Mouse (Mus musculus) gastrocnemius, postnatal 4 days (tissue): ENCODE data around the gene Aasdhppt. TPM values are rescaled to one million over a fixed set of nuclear protein-coding genes. Genes with fewer than 3 reads are reported as not detected.

Experiments
- DNase-seq, 2 experiments: peaks; one replicate each; pipeline ENCODE4 v3.0.0; 2021 to 2022; ENCODE audit warnings: low spot score in 2 of 2, mixed read lengths in 2 of 2
- long read RNA-seq, 2 experiments: library from polyadenylated mRNA; stranded (forward); transcript quantifications; one replicate each; pipeline ENCODE4 v2.0.0; 2021
- microRNA-seq: library from miRNA; unstranded; fragments of <30 nt; microRNA quantifications from one replicate; pipeline ENCODE4 v1.2.0, GENCODE M21; 2021
- total RNA-seq, 2 experiments: library from RNA; stranded (reverse); gene quantifications; 2 replicates each; pipeline ENCODE4 v1.2.3; 2021

The Aasdhppt gene
- 10 to 100 TPM; 13.1 to 14.0 TPM for total RNA-seq
- long read RNA-seq, experiment 1, transcript Aasdhppt-201 (6 exons, 2,843 nt): major isoform, 27 of 40 reads
- long read RNA-seq, experiment 1, partial matches to known transcripts: 4 of 40 reads
- long read RNA-seq, experiment 1, other reads (novel, unspliced or antisense): 6 of 40 reads
- long read RNA-seq, experiment 2, transcript Aasdhppt-201 (6 exons, 2,843 nt): major isoform, 33 of 41 reads
- long read RNA-seq, experiment 2, partial matches to known transcripts: 2 of 41 reads
- long read RNA-seq, experiment 2, other reads (novel, unspliced or antisense): 4 of 41 reads

- DNase-seq: peak; percentile 90 to 98
Observed at GRCm38 (mm10) chr9:4309351-4310085, at the start of gene Aasdhppt, which contains the start of gene Kbtbd3. Aasdhppt (minus strand) TSS chr9:4309471. Kbtbd3 (plus strand) TSS chr9:4309833.

- DNase-seq: no peak
Observed at GRCm38 (mm10) chr9:4353163-4353562, 43.9 kb upstream of the Aasdhppt start.

GRCm38 (mm10) chr9:4318939-4319721 lies 9.9 kb upstream of the Aasdhppt start:
- DNase-seq: no peak

DNA sequence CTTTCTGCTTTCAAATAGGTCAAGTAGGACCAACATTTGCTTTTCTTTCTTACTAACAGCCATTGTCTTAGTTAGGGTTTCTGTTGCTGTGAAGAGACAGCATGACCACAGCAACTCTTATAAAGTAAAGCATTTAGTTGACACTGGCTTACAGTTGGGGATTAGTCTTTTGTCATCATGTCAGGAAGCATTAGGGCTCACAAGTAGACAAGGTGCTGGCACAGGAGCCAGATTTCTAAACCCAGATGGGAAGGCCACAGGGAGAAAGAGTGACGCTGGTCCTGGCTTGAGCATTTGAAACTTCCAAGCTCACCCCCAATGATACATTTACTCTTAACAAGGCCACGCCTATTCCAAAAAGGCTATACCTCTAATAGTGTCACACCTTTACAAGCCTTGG lies 6.5 kb upstream of the Aasdhppt start:
- DNase-seq: no peak

DNA sequence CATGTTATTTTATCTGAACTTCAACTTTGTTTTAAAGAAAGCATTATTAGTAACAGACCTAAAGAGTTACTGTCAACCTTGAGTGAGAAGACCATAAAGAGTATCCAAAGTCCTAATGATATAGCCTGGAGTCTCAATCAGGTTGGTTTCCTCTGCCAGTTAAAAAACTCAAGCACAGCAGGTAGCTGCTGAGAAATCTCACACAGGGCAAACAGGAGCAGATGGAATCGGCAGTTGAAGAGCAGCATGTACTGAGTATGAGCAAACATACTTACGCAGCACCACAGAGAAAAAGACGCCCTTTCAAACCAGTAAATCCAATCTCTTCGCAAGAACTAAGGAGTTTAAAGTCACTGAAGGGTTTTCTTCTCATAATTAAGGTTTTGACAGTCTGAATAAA lies 4.7 kb upstream of the Aasdhppt start:
- DNase-seq: no peak

DNA sequence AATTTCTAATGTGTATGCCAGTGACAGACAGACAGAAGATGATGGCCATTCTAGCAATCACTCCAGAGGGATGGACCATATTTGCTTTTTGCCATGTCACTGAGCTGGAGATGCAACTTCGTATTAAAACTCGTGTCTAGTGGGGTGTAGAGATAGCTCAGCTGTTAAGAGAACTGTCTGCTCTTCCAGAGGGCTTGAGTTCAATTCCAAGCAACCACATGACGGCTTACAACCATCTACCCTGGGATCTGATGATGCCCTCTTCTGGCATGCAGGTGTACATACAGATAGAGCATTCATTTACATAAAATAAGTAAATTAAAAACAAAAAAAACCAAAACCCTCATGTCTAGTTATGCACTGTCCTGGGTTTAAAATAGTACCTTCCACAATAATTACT lies 1.9 kb upstream of the Aasdhppt start:
- no peak for DNase-seq

GRCm38 (mm10) chr9:4310706-4311105 lies 1.4 kb upstream of the Aasdhppt start:
- no peak for DNase-seq

DNA sequence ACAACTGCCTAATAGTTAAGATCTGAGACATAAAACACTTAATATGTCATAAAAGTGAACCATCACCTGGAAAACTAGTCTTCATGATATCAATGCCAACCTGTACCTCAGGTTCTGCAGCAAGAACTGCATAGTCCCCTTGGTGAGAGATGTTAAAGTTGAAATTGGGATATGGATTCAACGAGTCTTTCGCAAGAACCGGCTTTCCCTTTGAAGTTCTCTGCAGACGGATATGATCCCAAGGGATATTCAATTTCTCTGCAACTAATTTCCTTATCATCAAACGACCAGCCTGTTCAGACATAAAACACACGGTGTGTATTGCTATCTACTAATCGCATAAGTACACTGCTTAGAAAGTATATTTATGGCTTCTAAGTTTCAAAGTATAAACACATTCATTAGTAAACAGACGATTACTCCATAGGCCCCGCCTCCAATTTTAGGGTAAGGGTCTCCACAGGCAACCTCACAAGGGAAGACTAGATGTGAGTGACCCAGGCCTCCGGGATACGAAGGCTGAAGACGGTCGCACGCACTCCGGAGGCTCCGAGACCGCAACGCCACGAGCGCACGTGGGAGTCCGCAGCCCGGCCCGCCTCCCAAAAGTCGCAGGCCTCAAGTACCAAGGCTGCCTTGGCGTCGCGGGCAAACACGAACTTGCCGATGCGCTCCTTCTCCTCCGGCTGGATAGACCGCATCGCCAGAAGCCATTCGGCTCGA lies 482 bp downstream of the Aasdhppt start:
- DNase-seq: no peak

GRCm38 (mm10) chr9:4304867-4305266 lies 4.4 kb downstream of the Aasdhppt start:
- DNase-seq: no peak

- no peak for DNase-seq
Observed at GRCm38 (mm10) chr9:4300466-4300865, 8.8 kb downstream of the Aasdhppt start.

DNA sequence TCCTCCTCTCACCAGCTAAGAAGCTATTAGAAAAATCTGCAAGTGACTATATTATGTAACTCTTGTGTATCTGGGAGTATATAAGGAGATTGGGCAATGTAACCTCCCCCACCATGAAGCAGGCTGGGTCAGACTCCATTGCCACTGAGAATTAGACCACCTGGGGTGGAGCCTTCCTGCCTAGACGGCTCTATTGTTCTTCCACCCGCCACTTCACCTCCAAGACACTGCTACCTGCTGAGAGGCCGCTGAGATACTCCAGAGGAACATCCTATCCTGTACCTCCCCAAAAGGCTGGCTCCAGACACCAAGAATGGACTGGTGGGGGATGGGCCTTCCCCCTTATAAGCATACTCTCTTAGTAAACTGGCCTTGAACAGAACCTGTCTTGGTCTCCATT lies 25.4 kb downstream of the Aasdhppt start:
- no peak for DNase-seq

DNA sequence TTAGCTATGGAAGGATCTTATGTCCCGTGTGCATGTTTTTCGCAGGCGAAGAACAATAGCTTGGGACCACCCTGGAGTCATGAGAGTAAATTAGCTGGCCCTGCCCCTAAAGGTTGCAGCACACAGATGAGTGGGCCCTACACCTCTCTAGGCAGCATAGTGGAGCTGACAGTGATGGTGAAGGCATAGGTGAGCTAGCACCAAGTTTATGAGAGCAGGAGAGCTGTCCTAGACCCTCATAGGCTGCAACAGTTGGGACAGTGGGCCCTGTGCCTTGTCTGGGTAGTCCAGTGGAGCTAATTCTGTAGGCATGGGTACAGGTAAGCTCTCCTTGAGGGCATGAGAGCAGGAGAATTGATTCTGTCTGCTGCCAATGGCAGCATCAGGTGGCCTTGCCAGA lies 42.4 kb downstream of the Aasdhppt start:
- no peak for DNase-seq

- no peak for DNase-seq
Observed at GRCm38 (mm10) chr9:4260746-4261090, 48.6 kb downstream of the Aasdhppt start.

DNA sequence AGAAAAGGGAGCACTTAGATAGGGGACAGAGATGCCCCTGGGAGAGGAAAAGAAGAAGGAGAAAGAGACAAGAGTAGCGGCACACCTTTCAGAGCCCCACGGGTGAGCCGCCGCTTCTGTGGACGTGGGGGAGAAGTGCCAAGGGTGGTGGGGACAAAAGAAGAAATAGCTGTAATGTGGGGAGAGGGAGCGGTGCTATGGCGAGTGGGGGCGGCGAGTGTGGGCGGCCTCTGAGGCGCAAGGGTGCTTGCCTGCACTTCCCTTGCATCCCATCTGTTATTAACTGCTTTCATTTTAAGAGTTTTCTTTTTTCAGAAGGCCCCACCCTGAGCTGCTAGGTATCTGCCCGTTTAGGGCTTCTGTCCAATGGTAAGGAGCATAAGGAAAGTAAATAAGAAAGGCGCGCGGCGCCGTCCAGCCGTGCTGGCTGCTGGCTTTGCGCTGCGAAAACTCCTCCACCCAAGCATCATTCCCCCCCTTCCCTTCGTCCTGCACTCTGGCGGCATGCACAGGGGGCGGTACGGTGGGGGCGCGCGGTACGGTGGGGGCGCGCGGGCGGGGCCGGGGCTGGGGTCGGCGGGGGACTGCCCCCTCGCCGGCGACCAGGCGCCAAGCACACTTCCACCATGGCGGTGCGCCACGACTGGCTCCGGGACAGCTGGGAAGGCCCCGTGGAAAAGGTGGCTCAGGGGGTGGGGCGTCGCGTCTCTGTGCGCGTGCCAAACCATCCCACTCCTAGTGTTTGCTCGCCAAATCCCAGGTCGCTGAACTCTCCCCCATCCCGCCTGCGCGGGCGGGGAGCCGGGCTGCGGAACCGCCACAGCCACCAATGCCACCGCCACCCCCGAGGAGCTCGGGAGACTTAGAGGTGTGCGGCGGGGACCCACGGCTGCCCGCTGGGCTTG lies 49.2 kb downstream of the Aasdhppt start:
- peak; percentile 56 to 83 for DNase-seq

GRCm38 (mm10) chr9:4259074-4259473 lies 50.2 kb downstream of the Aasdhppt start:
- DNase-seq: no peak

Small RNAs within 50 kb of the gene (microRNA-seq; reads per million reads assigned to microRNA genes)
- not detected for gene Gm22195

Other genes starting within 250 kb of the Aasdhppt start
- 1 to 10 TPM; 3.7 to 4.5 TPM for gene Kbtbd3, start 362 bp upstream of the Aasdhppt start, total RNA-seq
- 10 to 100 TPM; 32.9 to 36.9 TPM for gene Msantd4, start 67.1 kb upstream of the Aasdhppt start, total RNA-seq